Mouse (Mus musculus) intestine, embryonic 14.5 days (tissue): ENCODE results near the gene Alox12e. TPM values are rescaled to one million over a fixed set of nuclear protein-coding genes. Genes with fewer than 3 reads are reported as not detected.

Source experiments
- ATAC-seq: fragments of 200-750 bp; cut with Nextera tagmentation; replicated peaks from 2 replicates; pipeline ENCODE4 v1.8.0; 2017; ENCODE audit warnings: low read depth, moderate number of reproducible peaks, moderate TSS enrichment, moderate library complexity; ENCODE audit not compliant: low FRiP score, low TSS enrichment
- DNase-seq: peaks from one replicate; pipeline ENCODE4 v3.0.0-alpha.2; 2018; ENCODE audit warnings: low spot score
- H3K27ac ChIP-seq: fragments of 300-500 bp; sonication (generic); 2 replicates; pipeline ENCODE4 v1.5.1; 2014; ENCODE audit warnings: low read depth, mild to moderate bottlenecking, control low read depth
- H3K27me3 ChIP-seq: fragments of 300-500 bp; sonication (generic); replicated peaks from 2 replicates; pipeline ENCODE4 v1.6.1; 2014; ENCODE audit warnings: low read length, control low read depth; ENCODE audit not compliant: control insufficient read depth, insufficient read depth
- H3K36me3 ChIP-seq: fragments of 300-500 bp; sonication (generic); 2 replicates; pipeline ENCODE4 v1.6.1; 2014; ENCODE audit warnings: low read length, control low read depth; ENCODE audit not compliant: control insufficient read depth, insufficient read depth
- H3K4me1 ChIP-seq: fragments of 300-500 bp; sonication (generic); replicated peaks from 2 replicates; pipeline ENCODE4 v1.6.1; 2014; ENCODE audit warnings: low read length, control low read depth, mixed read lengths; ENCODE audit not compliant: control insufficient read depth, insufficient read depth
- H3K4me2 ChIP-seq: fragments of 300-500 bp; sonication (generic); 2 replicates; pipeline ENCODE4 v1.6.1; 2014; ENCODE audit warnings: low read length
- H3K4me3 ChIP-seq: fragments of 300-500 bp; sonication (generic); 2 replicates; pipeline ENCODE4 v1.5.1; 2014; ENCODE audit warnings: low read depth, low read length, control low read depth, mixed read lengths
- H3K9ac ChIP-seq: fragments of 300-500 bp; sonication (generic); 2 replicates; pipeline ENCODE4 v1.6.1; 2014; ENCODE audit warnings: mild to moderate bottlenecking, low read length
- H3K9me3 ChIP-seq: fragments of 300-500 bp; sonication (generic); 2 replicates; pipeline ENCODE4 v1.6.1; 2016; ENCODE audit warnings: low read length, control low read depth; ENCODE audit not compliant: control insufficient read depth
- WGBS: fragments of 180-500 bp; shearing (Covaris S2); extraction: QIAGEN DNeasy Blood & Tissue Kit; methylation state at CpG from one replicate; pipeline ENCODE4 v1.1.7; 2014; 5-methylcytosine and 5-hydroxymethylcytosine counted together
- polyA plus RNA-seq: library from polyadenylated mRNA; unstranded; fragments of >200 nt; fragmentation: Nextera tagmentation; extraction: Ambion mirVana; gene quantifications from 2 replicates; pipeline ENCODE4 v1.2.1, GENCODE M21; 2014

Alox12e gene
- polyA plus RNA-seq, 1 experiment from 2014 or later: 0.09 TPM

GRCm38 (mm10) chr11:70297836-70298454 is 24.5 kb downstream of the Alox12e start:
- H3K4me1 ChIP-seq: no peaks in the 10 kb centered on the region
- 45% methylated on average over 12 of the region's 12 CpGs for WGBS
- no peaks in the 10 kb centered on the region; the same call in 1 of the 2 replicates for H3K9me3 ChIP-seq
- H3K27me3 ChIP-seq: no peaks in the 10 kb centered on the region
- no peak overlapping the region for H3K4me3 ChIP-seq
- H3K4me2 ChIP-seq: no peak overlapping the region
- no peak overlapping the region for H3K27ac ChIP-seq
- H3K9ac ChIP-seq: no peak overlapping the region
- ATAC-seq: no peak
- H3K36me3 ChIP-seq: no peaks in the 10 kb centered on the region
- no peak for DNase-seq

- 30% methylated on average over 4 of the region's 4 CpGs for WGBS
- ATAC-seq (no peak), DNase-seq (no peak)
- no peaks in the 10 kb centered on the region for H3K27me3 ChIP-seq
- H3K9ac ChIP-seq: no peak overlapping the region
- H3K36me3 ChIP-seq: no peaks in the 10 kb centered on the region
- H3K4me2 ChIP-seq: no peak overlapping the region
- no peaks in the 10 kb centered on the region; the same call in 1 of the 2 replicates for H3K9me3 ChIP-seq
- no peak overlapping the region for H3K4me3 ChIP-seq
- no peak overlapping the region for H3K27ac ChIP-seq
- H3K4me1 ChIP-seq: no peaks in the 10 kb centered on the region
Measured at GRCm38 (mm10) chr11:70297405-70297804, 25.0 kb downstream of the Alox12e start.

GRCm38 (mm10) chr11:70293881-70294280 is 28.5 kb downstream of the Alox12e start:
- 92% methylated on average over 6 of the region's 6 CpGs for WGBS
- Histone ChIP-seq H3K9ac (no peak overlapping the region), H3K4me2 (no peak overlapping the region), H3K27me3 (no peaks in the 10 kb centered on the region), H3K36me3 (no peaks in the 10 kb centered on the region), H3K4me3 (no peak overlapping the region), H3K9me3 (no peaks in the 10 kb centered on the region), H3K4me1 (no peaks in the 10 kb centered on the region), H3K27ac (no peak overlapping the region)
- ATAC-seq (no peak), DNase-seq (no peak)

GRCm38 (mm10) chr11:70291235-70291634 is 31.2 kb downstream of the Alox12e start:
- no peak overlapping the region for H3K4me3 ChIP-seq
- H3K9me3 ChIP-seq: no peaks in the 10 kb centered on the region
- no peak overlapping the region for H3K4me2 ChIP-seq
- DNase-seq: no peak
- WGBS: 85% methylated on average over 6 of the region's 6 CpGs
- H3K27me3 ChIP-seq: no peaks in the 10 kb centered on the region
- no peak overlapping the region for H3K27ac ChIP-seq
- no peaks in the 10 kb centered on the region for H3K36me3 ChIP-seq
- H3K9ac ChIP-seq: no peak overlapping the region
- ATAC-seq: no peak
- H3K4me1 ChIP-seq: no peaks in the 10 kb centered on the region

- no peaks in the 10 kb centered on the region for H3K4me1 ChIP-seq
- 36% methylated on average over 6 of the region's 6 CpGs for WGBS
- ATAC-seq (no peak), DNase-seq (no peak)
- no peaks in the 10 kb centered on the region for H3K36me3 ChIP-seq
- H3K27ac ChIP-seq: no peak overlapping the region
- H3K9ac ChIP-seq: no peak overlapping the region
- H3K9me3 ChIP-seq: no peaks in the 10 kb centered on the region
- H3K27me3 ChIP-seq: no peaks in the 10 kb centered on the region
- no peak overlapping the region for H3K4me3 ChIP-seq
- H3K4me2 ChIP-seq: no peak overlapping the region
Measured at GRCm38 (mm10) chr11:70289236-70289635, 33.2 kb downstream of the Alox12e start.

- ATAC-seq: no peak
- no peaks in the 10 kb centered on the region for H3K36me3 ChIP-seq
Measured at GRCm38 (mm10) chr11:70288102-70288501, 34.3 kb downstream of the Alox12e start.

GRCm38 (mm10) chr11:70285686-70286085 is 36.7 kb downstream of the Alox12e start:
- ATAC-seq (no peak), DNase-seq (no peak)
- Histone ChIP-seq H3K9ac (no peak overlapping the region), H3K4me1 (no peaks in the 10 kb centered on the region), H3K4me3 (no peak overlapping the region), H3K4me2 (no peak overlapping the region), H3K27me3 (no peaks in the 10 kb centered on the region), H3K36me3 (no peaks in the 10 kb centered on the region), H3K9me3 (no peaks in the 10 kb centered on the region), H3K27ac (no peak overlapping the region)
- 83% methylated on average over 5 of the region's 5 CpGs for WGBS

More at GRCm38 (mm10) chr11:70288102-70288501, 34.3 kb downstream of the Alox12e start:
- Histone ChIP-seq H3K4me2 (no peak overlapping the region), H3K27ac (no peak overlapping the region), H3K27me3 (no peaks in the 10 kb centered on the region), H3K4me1 (no peaks in the 10 kb centered on the region), H3K9me3 (no peaks in the 10 kb centered on the region), H3K9ac (no peak overlapping the region), H3K4me3 (no peak overlapping the region)
- DNase-seq: no peak
- WGBS: 74% methylated on average over 10 of the region's 10 CpGs

GRCm38 (mm10) chr11:70284757-70285156 is 37.7 kb downstream of the Alox12e start:
- H3K4me1 ChIP-seq: no peaks in the 10 kb centered on the region
- H3K27ac ChIP-seq: no peak overlapping the region
- H3K9me3 ChIP-seq: no peaks in the 10 kb centered on the region
- WGBS: 80% methylated on average over 3 of the region's 3 CpGs
- H3K4me3 ChIP-seq: no peak overlapping the region
- H3K36me3 ChIP-seq: no peaks in the 10 kb centered on the region
- DNase-seq: no peak
- no peak overlapping the region for H3K4me2 ChIP-seq
- H3K9ac ChIP-seq: no peak overlapping the region
- H3K27me3 ChIP-seq: no peaks in the 10 kb centered on the region
- no peak for ATAC-seq

GRCm38 (mm10) chr11:70283666-70284065 is 38.8 kb downstream of the Alox12e start:
- Histone ChIP-seq H3K27me3 (no peaks in the 10 kb centered on the region), H3K36me3 (no peaks in the 10 kb centered on the region), H3K4me3 (no peak overlapping the region), H3K4me2 (no peak overlapping the region), H3K9ac (no peak overlapping the region), H3K4me1 (no peaks in the 10 kb centered on the region), H3K27ac (no peak overlapping the region), H3K9me3 (no peaks in the 10 kb centered on the region)
- ATAC-seq (no peak), DNase-seq (no peak)
- WGBS: 67% methylated on average over 4 of the region's 4 CpGs
